Mouse (Mus musculus): ENCODE results near the gene Fam151a.
"Not testable (repeated sequence)": the region's sequence is repeated elsewhere in the genome, so short reads cannot be mapped to it uniquely, and the experiment has no call there.

The Fam151a gene

DNA sequence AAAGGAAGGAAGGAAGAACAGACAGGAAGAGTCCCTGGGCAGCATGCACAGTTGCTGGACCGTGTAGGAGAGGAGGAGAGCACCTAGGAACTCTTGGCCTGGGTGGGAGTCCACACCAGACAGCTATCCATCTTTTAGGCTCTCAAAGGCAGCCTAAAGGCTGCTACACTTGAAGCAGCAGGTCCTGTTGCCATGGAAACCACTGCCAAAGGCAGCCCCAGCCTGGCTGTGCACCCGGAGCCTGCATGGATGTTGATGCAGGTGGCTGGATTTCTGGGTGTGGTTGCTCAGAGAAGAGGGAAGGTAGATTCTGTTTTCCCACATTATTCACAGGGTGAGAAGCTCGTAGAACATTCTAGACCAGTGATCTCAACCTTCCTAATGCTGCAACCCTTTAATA lies 43.3 kb downstream of the Fam151a start:
- DNase-seq (ENCODE audit: low spot score in 2 of 2) = no peak

DNA sequence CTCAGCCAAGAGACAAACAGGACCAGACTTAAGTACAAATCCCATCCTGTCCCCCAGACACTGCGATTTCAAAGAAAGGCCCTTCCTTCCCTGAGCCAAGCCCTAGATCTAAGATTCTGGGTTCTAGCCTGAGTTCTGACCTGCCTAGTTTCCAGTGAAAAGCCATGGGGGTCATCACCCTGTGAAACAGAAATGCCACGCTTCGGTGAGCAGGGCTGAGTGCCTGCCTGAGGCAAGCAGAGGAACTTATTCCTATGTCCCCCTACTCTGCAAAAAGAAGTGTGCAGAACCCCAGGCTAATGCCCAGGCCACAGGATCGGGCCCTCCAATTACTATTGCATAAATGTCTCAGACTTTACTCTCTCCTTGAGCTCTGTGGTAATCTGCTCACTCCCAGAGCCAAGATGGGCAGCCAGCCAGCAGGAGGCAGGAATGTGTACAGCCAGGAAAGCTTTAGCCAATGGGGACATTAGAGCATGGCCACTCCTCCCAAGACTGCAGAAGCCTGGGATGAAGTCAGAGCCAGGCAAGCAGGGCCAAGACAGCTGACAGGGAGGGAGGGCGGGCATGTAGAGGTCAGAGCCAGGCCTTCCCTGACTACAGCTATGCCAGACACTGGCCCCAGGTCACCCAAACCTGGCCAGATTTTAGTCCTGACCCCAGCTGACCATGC lies 44.6 kb downstream of the Fam151a start:
- peak; percentile 88 to 94 for DNase-seq (ENCODE audit: low spot score in 2 of 2)

DNA sequence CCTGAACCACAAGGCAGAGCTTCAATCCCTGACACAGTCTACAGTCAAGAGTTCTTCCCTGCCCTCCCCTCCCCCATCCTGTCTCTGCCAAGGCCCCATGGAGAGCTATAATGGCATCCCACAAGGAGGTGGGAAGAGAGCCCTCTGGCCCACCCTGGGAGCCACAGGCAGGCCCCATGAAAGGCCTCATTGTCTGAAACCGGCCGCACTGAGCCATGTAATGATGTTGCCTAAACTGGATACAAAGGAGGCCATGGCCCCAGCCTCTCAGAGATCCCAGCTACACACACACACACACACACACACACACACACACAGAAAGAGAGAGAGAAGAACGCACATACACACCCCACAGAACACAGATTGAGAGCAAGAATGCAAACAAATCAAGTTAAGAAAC lies 46.4 kb downstream of the Fam151a start:
- DNase-seq (ENCODE audit: low spot score in 2 of 2) = no peak

- DNase-seq (ENCODE audit: low spot score in 2 of 2) = no peak
Observed at GRCm38 (mm10) chr4:106783137-106783536, 49.4 kb downstream of the Fam151a start.

DNA sequence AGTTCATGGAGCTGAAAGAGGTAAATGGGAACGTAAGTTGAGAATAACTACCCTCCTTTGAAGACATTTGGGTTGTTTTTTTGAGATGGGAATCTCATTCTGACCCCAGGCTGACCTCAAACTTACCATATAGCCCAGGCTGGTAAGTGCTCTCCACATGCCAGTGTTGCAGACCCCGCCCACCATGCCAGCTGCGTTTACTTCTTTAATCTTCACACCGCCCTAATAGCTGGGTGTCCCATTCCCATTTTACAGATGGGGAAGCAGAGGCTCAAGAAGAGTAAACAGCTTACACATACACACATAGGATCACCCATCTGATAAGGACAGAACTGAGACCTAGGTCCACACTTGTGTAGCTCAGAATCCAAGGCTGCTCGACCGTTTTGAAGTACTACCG lies 51.1 kb downstream of the Fam151a start:
- no peak for DNase-seq (ENCODE audit: low spot score in 2 of 2)

- DNase-seq (ENCODE audit: low spot score in 2 of 2) = no peak
Observed at GRCm38 (mm10) chr4:106785345-106785744, 51.7 kb downstream of the Fam151a start.

GRCm38 (mm10) chr4:106785753-106786540 lies 52.3 kb downstream of the Fam151a start:
- DNase-seq (ENCODE audit: low spot score in 2 of 2) = no peak

GRCm38 (mm10) chr4:106787830-106788229 lies 54.1 kb downstream of the Fam151a start:
- DNase-seq (ENCODE audit: low spot score in 2 of 2) = no peak

- no peak for DNase-seq (ENCODE audit: low spot score in 2 of 2)
Observed at GRCm38 (mm10) chr4:106788627-106789026, 54.9 kb downstream of the Fam151a start.

GRCm38 (mm10) chr4:106789705-106790104 lies 56.0 kb downstream of the Fam151a start:
- no peak for DNase-seq (ENCODE audit: low spot score in 2 of 2)

DNA sequence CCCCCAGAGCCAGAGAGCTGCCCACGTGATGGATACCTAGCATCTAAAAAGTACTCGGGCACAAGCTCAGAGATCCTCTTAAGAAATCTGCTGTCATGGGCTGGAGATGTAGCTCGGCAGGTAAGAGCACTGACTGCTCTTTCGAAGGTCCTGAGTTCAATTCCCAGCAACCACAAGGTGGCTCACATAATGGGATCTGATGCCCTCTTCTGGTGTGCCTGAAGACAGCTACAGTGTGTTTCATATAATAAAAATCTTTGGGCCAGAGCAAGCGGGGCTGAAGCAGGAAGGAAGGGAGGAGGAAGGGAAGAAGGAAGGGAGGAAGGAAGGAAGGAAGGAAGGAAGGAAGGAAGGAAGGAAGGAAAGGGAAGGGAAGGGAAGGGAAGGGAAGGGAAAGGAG lies 56.5 kb downstream of the Fam151a start:
- not testable (repeated sequence) for DNase-seq (ENCODE audit: low spot score in 2 of 2)

- no peak for DNase-seq (ENCODE audit: low spot score in 2 of 2)
Observed at GRCm38 (mm10) chr4:106790938-106791337, 57.2 kb downstream of the Fam151a start.

DNA sequence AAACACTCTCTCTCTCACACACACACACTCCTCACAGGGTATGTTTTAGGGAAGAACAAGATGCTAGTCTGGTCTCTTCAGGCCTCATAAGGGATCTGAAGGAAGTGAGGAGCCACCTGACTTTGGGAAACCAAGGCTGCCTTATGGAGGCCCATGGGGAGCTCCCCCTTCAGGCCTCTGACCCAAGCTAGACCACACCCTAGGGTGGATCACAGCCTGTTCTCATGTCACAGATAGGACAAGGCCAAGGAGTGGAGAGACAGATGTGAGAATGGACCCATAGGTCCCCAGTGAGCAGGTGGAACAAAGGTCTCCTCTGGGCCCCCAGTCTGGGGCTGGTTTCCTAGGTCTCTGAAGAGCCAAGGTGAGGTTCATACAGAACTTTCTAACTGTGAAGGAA lies 58.6 kb downstream of the Fam151a start:
- no peak for DNase-seq (ENCODE audit: low spot score in 2 of 2)

DNA sequence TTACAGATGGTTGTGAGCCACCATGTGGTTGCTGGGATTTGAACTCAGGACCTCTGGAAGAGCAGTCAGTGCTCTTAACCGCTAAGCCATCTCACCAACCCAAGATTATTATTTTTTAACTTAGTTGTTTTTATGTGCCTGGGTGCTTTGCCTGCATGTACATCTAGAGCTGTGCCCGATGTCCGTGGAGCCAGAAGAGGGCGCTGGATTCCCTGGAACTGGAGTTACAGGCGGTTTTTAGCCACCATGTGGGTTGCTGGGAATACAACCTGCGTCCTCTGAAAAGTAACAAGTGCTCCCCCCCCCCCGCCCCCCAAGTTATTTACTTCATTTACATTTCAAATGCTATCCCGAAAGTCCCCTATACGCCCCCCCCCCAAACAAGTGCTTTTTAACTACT lies 60.1 kb downstream of the Fam151a start:
- not testable (repeated sequence) for DNase-seq (ENCODE audit: low spot score in 2 of 2)

DNA sequence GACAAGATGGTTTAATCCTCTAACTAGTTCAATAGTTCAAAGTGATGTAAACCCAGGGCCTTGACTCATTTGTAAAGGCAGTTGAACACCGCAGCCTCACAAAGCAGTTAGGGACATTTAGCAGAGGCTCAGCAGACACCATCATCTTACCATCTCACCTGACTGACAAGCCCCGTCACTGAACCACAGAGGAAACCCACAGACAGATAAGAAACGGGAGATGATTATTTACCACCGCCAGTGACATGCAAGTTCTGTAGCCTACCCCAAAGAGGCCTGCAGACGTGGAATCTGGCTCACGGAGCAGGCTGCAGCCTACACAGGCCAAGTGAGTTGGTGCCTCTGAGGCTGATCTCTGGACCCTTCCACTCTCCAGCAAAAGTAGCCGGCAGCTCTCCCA lies 60.6 kb downstream of the Fam151a start:
- no peak for DNase-seq (ENCODE audit: low spot score in 2 of 2)

- DNase-seq (ENCODE audit: low spot score in 2 of 2) = no peak
Observed at GRCm38 (mm10) chr4:106795289-106795688, 61.6 kb downstream of the Fam151a start.

All from urinary bladder, postnatal 4 days (tissue).